Mouse (Mus musculus) limb, embryonic 15.5 days (tissue): Measurements from ENCODE around the gene Dedd. TPM values are rescaled to one million over a fixed set of nuclear protein-coding genes. Genes with fewer than 3 reads are reported as not detected.

Experiments used
- ATAC-seq: fragments of 200-750 bp; cut with Nextera tagmentation; 2 replicates; pipeline ENCODE4 v1.8.0; 2017; ENCODE audit warnings: low read depth, moderate TSS enrichment; ENCODE audit not compliant: insufficient number of reproducible peaks, low FRiP score, low TSS enrichment
- H3K27ac ChIP-seq: fragments of 300-500 bp; sonication (generic); 2 replicates; pipeline ENCODE4 v1.5.1; 2015; ENCODE audit warnings: moderate library complexity, mild to moderate bottlenecking, inconsistent platforms
- H3K27me3 ChIP-seq: fragments of 300-500 bp; sonication (generic); 2 replicates; pipeline ENCODE4 v1.6.1; 2015; ENCODE audit warnings: inconsistent platforms
- H3K36me3 ChIP-seq: fragments of 300-500 bp; sonication (generic); 2 replicates; pipeline ENCODE4 v1.6.1; 2015; ENCODE audit warnings: inconsistent platforms
- H3K4me1 ChIP-seq: fragments of 300-500 bp; sonication (generic); 2 replicates; pipeline ENCODE4 v1.6.1; 2015; ENCODE audit warnings: inconsistent platforms
- H3K4me2 ChIP-seq: fragments of 300-500 bp; sonication (generic); 2 replicates; pipeline ENCODE4 v1.6.1; 2015; ENCODE audit warnings: mild to moderate bottlenecking, inconsistent platforms
- H3K4me3 ChIP-seq: fragments of 300-500 bp; sonication (generic); 2 replicates; pipeline ENCODE4 v1.5.1; 2015; ENCODE audit warnings: mild to moderate bottlenecking, inconsistent platforms
- H3K9ac ChIP-seq: fragments of 300-500 bp; sonication (generic); 2 replicates; pipeline ENCODE4 v1.6.1; 2015; ENCODE audit warnings: inconsistent platforms
- H3K9me3 ChIP-seq: fragments of 300-500 bp; sonication (generic); 2 replicates; pipeline ENCODE4 v1.6.1; 2016; ENCODE audit warnings: inconsistent platforms
- WGBS: fragments of 180-500 bp; shearing (Covaris S2); methylation state at CpG from one replicate; pipeline ENCODE4 v1.1.7; 2015; 5-methylcytosine and 5-hydroxymethylcytosine counted together
- polyA plus RNA-seq: library from polyadenylated mRNA; unstranded; fragments of >200 nt; fragmentation: Nextera tagmentation; extraction: Ambion mirVana; gene quantifications from 2 replicates; pipeline ENCODE4 v1.2.1, GENCODE M21; 2015

Gene Dedd
- polyA plus RNA-seq = 52.2 and 56.9 TPM in 2 replicates

GRCm38 (mm10) chr1:171328839-171329432 is at the start of gene Dedd:
Gene Dedd (plus strand): TSS chr1:171329145.
- peak within 1 kb of the TSS; percentile 66 for H3K4me2 ChIP-seq
- H3K27me3 ChIP-seq = no peaks in the 10 kb centered on the region
- peaks cover 10% of the 10 kb centered on the region; the same call in 1 of the 2 replicates for H3K36me3 ChIP-seq
- under 1% methylated on average over 42 of the region's 48 CpGs for WGBS
- H3K27ac ChIP-seq = peak within 1 kb of the TSS; percentile 99
- peak within 1 kb of the TSS; percentile 83 for H3K4me3 ChIP-seq
- no peaks in the 10 kb centered on the region for H3K9me3 ChIP-seq
- peaks cover 32% of the 10 kb centered on the region for H3K4me1 ChIP-seq
- peak; percentile 93 for ATAC-seq
- peak within 1 kb of the TSS; percentile 92 for H3K9ac ChIP-seq

- Histone ChIP-seq H3K27ac (no peak overlapping the region), H3K36me3 (peaks cover 67% of the 10 kb centered on the region), H3K4me2 (peak overlapping the region; percentile 84), H3K9ac (peak overlapping the region; percentile 69), H3K4me3 (peak overlapping the region; percentile 70), H3K27me3 (no peaks in the 10 kb centered on the region), H3K9me3 (no peaks in the 10 kb centered on the region), H3K4me1 (peaks cover 22% of the 10 kb centered on the region)
- no peak for ATAC-seq
- 60% methylated on average over 5 of the region's 5 CpGs for WGBS
Measured at GRCm38 (mm10) chr1:171279721-171280120, 49.2 kb upstream of the Dedd start.

- Histone ChIP-seq H3K4me3 (peak overlapping the region; percentile 70), H3K9ac (peak overlapping the region; percentile 69), H3K36me3 (peaks cover 67% of the 10 kb centered on the region), H3K27ac (peak overlapping the region; percentile 77), H3K27me3 (no peaks in the 10 kb centered on the region), H3K4me1 (peaks cover 27% of the 10 kb centered on the region), H3K4me2 (peak overlapping the region; percentile 84), H3K9me3 (no peaks in the 10 kb centered on the region)
- peak; percentile 11; the same call in 1 of the 2 replicates for ATAC-seq
- WGBS = under 1% methylated on average over 25 of the region's 25 CpGs
Measured at GRCm38 (mm10) chr1:171280250-171280915, 48.6 kb upstream of the Dedd start.

GRCm38 (mm10) chr1:171280916-171281527 is 47.9 kb upstream of the Dedd start, which contains the start of gene Ppox:
Gene Ppox (minus strand): TSS chr1:171281186.
- Histone ChIP-seq H3K4me3 (peak within 1 kb of the TSS; percentile 70), H3K27ac (peak within 1 kb of the TSS; percentile 91), H3K4me1 (peaks cover 33% of the 10 kb centered on the region), H3K4me2 (peak within 1 kb of the TSS; percentile 84), H3K9ac (peak within 1 kb of the TSS; percentile 69), H3K36me3 (peaks cover 66% of the 10 kb centered on the region), H3K27me3 (no peaks in the 10 kb centered on the region), H3K9me3 (no peaks in the 10 kb centered on the region)
- under 1% methylated on average over 26 of the region's 26 CpGs for WGBS
- peak; percentile 95 for ATAC-seq

GRCm38 (mm10) chr1:171281528-171281923 is 47.4 kb upstream of the Dedd start:
- no peaks in the 10 kb centered on the region for H3K27me3 ChIP-seq
- H3K4me1 ChIP-seq = peaks cover 38% of the 10 kb centered on the region
- 0% methylated on average over 10 of the region's 10 CpGs for WGBS
- peak overlapping the region; percentile 91 for H3K27ac ChIP-seq
- peak overlapping the region; percentile 77 for H3K4me2 ChIP-seq
- peak overlapping the region; percentile 47; the same call in 1 of the 2 replicates for H3K9ac ChIP-seq
- H3K9me3 ChIP-seq = no peaks in the 10 kb centered on the region
- ATAC-seq = peak; percentile 44
- H3K36me3 ChIP-seq = peaks cover 66% of the 10 kb centered on the region
- peak overlapping the region; percentile 70 for H3K4me3 ChIP-seq

- 78% methylated on average over 18 of the region's 18 CpGs for WGBS
- H3K36me3 ChIP-seq = peaks cover 62% of the 10 kb centered on the region
- H3K27ac ChIP-seq = peak overlapping the region; percentile 91; the same call in 1 of the 2 replicates
- no peak overlapping the region for H3K4me3 ChIP-seq
- H3K9me3 ChIP-seq = no peaks in the 10 kb centered on the region
- peaks cover 45% of the 10 kb centered on the region for H3K4me1 ChIP-seq
- ATAC-seq = no peak
- peak overlapping the region; percentile 77 for H3K4me2 ChIP-seq
- no peak overlapping the region for H3K9ac ChIP-seq
- H3K27me3 ChIP-seq = no peaks in the 10 kb centered on the region
Measured at GRCm38 (mm10) chr1:171282086-171282805, 46.7 kb upstream of the Dedd start.

- H3K9ac ChIP-seq = no peak overlapping the region
- H3K27ac ChIP-seq = no peak overlapping the region
- no peak overlapping the region for H3K4me2 ChIP-seq
- ATAC-seq = no peak
- 87% methylated on average over 18 of the region's 18 CpGs for WGBS
- no peaks in the 10 kb centered on the region for H3K27me3 ChIP-seq
- no peak overlapping the region for H3K4me3 ChIP-seq
- H3K36me3 ChIP-seq = peaks cover 51% of the 10 kb centered on the region
- H3K9me3 ChIP-seq = no peaks in the 10 kb centered on the region
- peaks cover 52% of the 10 kb centered on the region for H3K4me1 ChIP-seq
Measured at GRCm38 (mm10) chr1:171283188-171284160, 45.5 kb upstream of the Dedd start.

- no peaks in the 10 kb centered on the region for H3K9me3 ChIP-seq
- 94% methylated on average over 15 of the region's 15 CpGs for WGBS
- peaks cover 54% of the 10 kb centered on the region for H3K36me3 ChIP-seq
- no peak overlapping the region for H3K9ac ChIP-seq
- ATAC-seq = no peak
- H3K27ac ChIP-seq = no peak overlapping the region
- no peak overlapping the region for H3K4me2 ChIP-seq
- H3K27me3 ChIP-seq = no peaks in the 10 kb centered on the region
- no peak overlapping the region for H3K4me3 ChIP-seq
- H3K4me1 ChIP-seq = peaks cover 52% of the 10 kb centered on the region
Measured at GRCm38 (mm10) chr1:171284491-171284890, 44.5 kb upstream of the Dedd start.

- H3K4me3 ChIP-seq = no peak overlapping the region
- H3K36me3 ChIP-seq = peaks cover 60% of the 10 kb centered on the region
- no peak overlapping the region for H3K4me2 ChIP-seq
- no peak overlapping the region for H3K9ac ChIP-seq
- no peak overlapping the region for H3K27ac ChIP-seq
- H3K4me1 ChIP-seq = peaks cover 45% of the 10 kb centered on the region
- WGBS = 84% methylated on average over 20 of the region's 20 CpGs
- no peaks in the 10 kb centered on the region for H3K27me3 ChIP-seq
- H3K9me3 ChIP-seq = no peaks in the 10 kb centered on the region
- ATAC-seq = no peak
Measured at GRCm38 (mm10) chr1:171285096-171285892, 43.7 kb upstream of the Dedd start.

GRCm38 (mm10) chr1:171286517-171286916 is 42.4 kb upstream of the Dedd start:
- ATAC-seq = no peak
- no peak overlapping the region for H3K27ac ChIP-seq
- H3K36me3 ChIP-seq = peaks cover 60% of the 10 kb centered on the region
- 92% methylated on average over 19 of the region's 19 CpGs for WGBS
- no peak overlapping the region for H3K9ac ChIP-seq
- H3K4me2 ChIP-seq = peak overlapping the region; percentile 60
- peak overlapping the region; percentile 95 for H3K4me3 ChIP-seq
- no peaks in the 10 kb centered on the region for H3K9me3 ChIP-seq
- H3K27me3 ChIP-seq = no peaks in the 10 kb centered on the region
- peaks cover 43% of the 10 kb centered on the region for H3K4me1 ChIP-seq
